Mouse (Mus musculus) megakaryocyte, embryonic 14.5 days (primary cell): ENCODE results near the gene Etv6.

ENCODE experiments used
- FLI1 ChIP-seq: IDR thresholded peaks from 2 replicates; pipeline ENCODE4 v1.6.1; 2012; ENCODE audit warnings: low read length, inconsistent platforms, mixed read lengths
- GATA1 ChIP-seq: IDR thresholded peaks from 3 replicates; pipeline ENCODE4 v1.6.1; 2012; ENCODE audit warnings: mixed read lengths, low read length, inconsistent platforms, borderline replicate concordance

- TF ChIP-seq GATA1 (no peak), FLI1 (no peak)
Observed at GRCm38 (mm10) chr6:134143649-134144097, 108.2 kb downstream of the Etv6 start.
